Mouse (Mus musculus) kidney, postnatal 0 days (tissue): ENCODE data around the gene Tcte3. TPM values are rescaled to one million over a fixed set of nuclear protein-coding genes. Genes with fewer than 3 reads are reported as not detected.
A peak's percentile ranks its signal among the peaks of the same experiment; 100 is the strongest.
"Not testable (repeated sequence)": the region's sequence is repeated elsewhere in the genome, so short reads cannot be mapped to it uniquely, and the experiment has no call there.

Experiments
- ATAC-seq: fragments of 200-750 bp; cut with Nextera tagmentation; replicated peaks from 2 replicates; pipeline ENCODE4 v1.8.0; 2017; ENCODE audit warnings: low read depth, moderate number of reproducible peaks, moderate TSS enrichment, moderate library complexity; ENCODE audit not compliant: low FRiP score
- DNase-seq: peaks from one replicate; pipeline ENCODE4 v3.0.0-alpha.2; 2016; ENCODE audit warnings: low spot score
- H3K27ac ChIP-seq: fragments of 300-500 bp; sonication (generic); 2 replicates; pipeline ENCODE4 v1.5.1; 2014; ENCODE audit warnings: mild to moderate bottlenecking
- H3K27me3 ChIP-seq: fragments of 300-500 bp; sonication (generic); 2 replicates; pipeline ENCODE4 v1.6.1; 2014; ENCODE audit warnings: low read length, mixed read lengths; ENCODE audit not compliant: insufficient read depth
- H3K36me3 ChIP-seq: fragments of 300-500 bp; sonication (generic); 2 replicates; pipeline ENCODE4 v1.6.1; 2014; ENCODE audit warnings: low read length, mixed read lengths; ENCODE audit not compliant: insufficient read depth
- H3K4me1 ChIP-seq: fragments of 300-500 bp; sonication (generic); replicated peaks from 2 replicates; pipeline ENCODE4 v1.6.1; 2014; ENCODE audit warnings: antibody characterized with exemption, low read length, mixed read lengths; ENCODE audit not compliant: insufficient read depth
- H3K4me2 ChIP-seq: fragments of 300-500 bp; sonication (generic); 2 replicates; pipeline ENCODE4 v1.6.1; 2014; ENCODE audit warnings: mild to moderate bottlenecking, low read length, moderate library complexity, mixed read lengths
- H3K4me3 ChIP-seq: fragments of 300-500 bp; sonication (generic); replicated peaks from 2 replicates; pipeline ENCODE4 v1.5.1; 2014; ENCODE audit warnings: low read depth, low read length
- H3K9ac ChIP-seq: fragments of 300-500 bp; sonication (generic); 2 replicates; pipeline ENCODE4 v1.6.1; 2014; ENCODE audit warnings: low read depth, low read length
- H3K9me3 ChIP-seq: fragments of 300-500 bp; sonication (generic); replicated peaks from 2 replicates; pipeline ENCODE4 v1.6.1; 2016; ENCODE audit warnings: low read length, inconsistent platforms, mixed read lengths
- WGBS: fragments of 180-500 bp; shearing (Covaris S2); extraction: QIAGEN DNeasy Blood & Tissue Kit; methylation state at CpG from one replicate; pipeline ENCODE4 v1.1.7; 2014; 5-methylcytosine and 5-hydroxymethylcytosine counted together
- polyA plus RNA-seq: library from polyadenylated mRNA; unstranded; fragments of >200 nt; fragmentation: Nextera tagmentation; extraction: Ambion mirVana; gene quantifications from 2 replicates; pipeline ENCODE4 v1.2.1, GENCODE M21; 2015

Gene Tcte3
- polyA plus RNA-seq, 1 experiment from 2014 or later, result not detected

- H3K4me3 ChIP-seq, H3K9me3 ChIP-seq, H3K27me3 ChIP-seq, DNase-seq, H3K27ac ChIP-seq, ATAC-seq, H3K9ac ChIP-seq, H3K4me1 ChIP-seq, H3K4me2 ChIP-seq, H3K36me3 ChIP-seq: not testable (repeated sequence)
- WGBS, result no CpG with 5 or more reads among the region's 3 CpGs
Observed at GRCm38 (mm10) chr17:15040455-15040854, 833 bp downstream of the Tcte3 start.

GRCm38 (mm10) chr17:15031414-15031813 lies 9.9 kb downstream of the Tcte3 start:
- not testable (repeated sequence) for H3K27ac ChIP-seq, H3K9ac ChIP-seq, H3K36me3 ChIP-seq, DNase-seq, ATAC-seq, H3K4me3 ChIP-seq, H3K4me1 ChIP-seq, H3K4me2 ChIP-seq, H3K9me3 ChIP-seq, H3K27me3 ChIP-seq
- no CpG with 5 or more reads among the region's 4 CpGs for WGBS

- H3K27me3 ChIP-seq, H3K4me2 ChIP-seq, H3K36me3 ChIP-seq, H3K9me3 ChIP-seq, ATAC-seq, H3K9ac ChIP-seq, H3K4me3 ChIP-seq, DNase-seq, H3K27ac ChIP-seq, H3K4me1 ChIP-seq: not testable (repeated sequence)
- WGBS, result no CpG with 5 or more reads among the region's 6 CpGs
Observed at GRCm38 (mm10) chr17:15025513-15025912, 15.8 kb downstream of the Tcte3 start.

GRCm38 (mm10) chr17:15024502-15025193 lies 16.6 kb downstream of the Tcte3 start:
- H3K4me2 ChIP-seq, H3K4me3 ChIP-seq, DNase-seq, H3K27me3 ChIP-seq, H3K9me3 ChIP-seq, H3K36me3 ChIP-seq, H3K27ac ChIP-seq, H3K4me1 ChIP-seq, H3K9ac ChIP-seq: not testable (repeated sequence)
- ATAC-seq, result peak; percentile 74
- WGBS, result no CpG with 5 or more reads among the region's 48 CpGs

GRCm38 (mm10) chr17:15023878-15024492 lies 17.3 kb downstream of the Tcte3 start:
- H3K9me3 ChIP-seq, H3K27me3 ChIP-seq, H3K4me3 ChIP-seq, H3K9ac ChIP-seq, H3K4me1 ChIP-seq, DNase-seq, H3K36me3 ChIP-seq, H3K4me2 ChIP-seq, H3K27ac ChIP-seq: not testable (repeated sequence)
- ATAC-seq, result peak; percentile 70
- WGBS, result no CpG with 5 or more reads among the region's 97 CpGs

- not testable (repeated sequence) for H3K4me3 ChIP-seq, H3K27me3 ChIP-seq, H3K27ac ChIP-seq, H3K9ac ChIP-seq, DNase-seq, H3K36me3 ChIP-seq, H3K4me2 ChIP-seq, H3K4me1 ChIP-seq, H3K9me3 ChIP-seq, ATAC-seq
- 79% methylated on average over 3 of the region's 3 CpGs for WGBS
Observed at GRCm38 (mm10) chr17:15021503-15022220, 19.6 kb downstream of the Tcte3 start.

GRCm38 (mm10) chr17:15009706-15010413 lies 31.4 kb downstream of the Tcte3 start, which contains the start of gene Gm3435:
Gene Gm3435, plus strand, starts transcription at chr17:15010176.
- peak; percentile 99 for ATAC-seq
- H3K27me3 ChIP-seq, H3K9me3 ChIP-seq, H3K27ac ChIP-seq, DNase-seq, H3K4me2 ChIP-seq, H3K36me3 ChIP-seq, H3K9ac ChIP-seq, H3K4me3 ChIP-seq, H3K4me1 ChIP-seq: not testable (repeated sequence)
- no CpG with 5 or more reads among the region's 60 CpGs for WGBS

GRCm38 (mm10) chr17:15009088-15009487 lies 32.2 kb downstream of the Tcte3 start:
- H3K9me3 ChIP-seq, DNase-seq, H3K4me3 ChIP-seq, H3K9ac ChIP-seq, H3K36me3 ChIP-seq, H3K27ac ChIP-seq, H3K4me2 ChIP-seq, H3K27me3 ChIP-seq, ATAC-seq, H3K4me1 ChIP-seq: not testable (repeated sequence)
- WGBS, result no CpG with 5 or more reads among the region's 3 CpGs

- H3K4me2 ChIP-seq, H3K27ac ChIP-seq, H3K9ac ChIP-seq, DNase-seq, H3K9me3 ChIP-seq, H3K4me1 ChIP-seq, ATAC-seq, H3K27me3 ChIP-seq, H3K36me3 ChIP-seq, H3K4me3 ChIP-seq: not testable (repeated sequence)
- WGBS, result no CpG with 5 or more reads among the region's 4 CpGs
Observed at GRCm38 (mm10) chr17:15000047-15000446, 41.2 kb downstream of the Tcte3 start.
